Mouse (Mus musculus) kidney, adult 2 months (tissue): Measurements from ENCODE around the gene Hbq1a. TPM values are rescaled to one million over a fixed set of nuclear protein-coding genes. Genes with fewer than 3 reads are reported as not detected.
A peak's percentile ranks its signal among the peaks of the same experiment; 100 is the strongest.
"Not testable (repeated sequence)": the region's sequence is repeated elsewhere in the genome, so short reads cannot be mapped to it uniquely, and the experiment has no call there.

ENCODE experiments used
- DNase-seq: peaks from one replicate; pipeline ENCODE4 v3.0.0; 2021
- H3K27ac ChIP-seq: fragments of 200-500 bp; 2 replicates; pipeline ENCODE4 v1.5.1; 2012; ENCODE audit warnings: low read depth, low read length, control low read depth, inconsistent platforms; ENCODE audit not compliant: insufficient read depth
- H3K27me3 ChIP-seq: fragments of 200-500 bp; replicated peaks from 2 replicates; pipeline ENCODE4 v1.6.1; 2012; ENCODE audit warnings: mild to moderate bottlenecking, moderate library complexity, low read length, inconsistent platforms; ENCODE audit not compliant: control insufficient read depth, insufficient read depth
- H3K36me3 ChIP-seq: fragments of 200-500 bp; 2 replicates; pipeline ENCODE4 v1.6.1; 2012; ENCODE audit warnings: mild to moderate bottlenecking, moderate library complexity, low read length, inconsistent platforms; ENCODE audit not compliant: control insufficient read depth, insufficient read depth
- H3K4me1 ChIP-seq: fragments of 200-500 bp; 2 replicates; pipeline ENCODE4 v1.6.1; 2011; ENCODE audit warnings: low read length; ENCODE audit not compliant: control insufficient read depth, insufficient read depth
- H3K4me3 ChIP-seq: fragments of 200-500 bp; 2 replicates; pipeline ENCODE4 v1.5.1; 2011; ENCODE audit warnings: mild to moderate bottlenecking, low read depth, low read length, control low read depth; ENCODE audit not compliant: insufficient read depth
- CTCF ChIP-seq: fragments of 200-500 bp; conservative IDR thresholded peaks from 2 replicates; pipeline ENCODE4 v1.5.1; 2011; ENCODE audit warnings: low read depth, mild to moderate bottlenecking, control low read depth, low read length, moderate library complexity, mixed read lengths; ENCODE audit not compliant: insufficient read depth, insufficient read length
- POLR2A ChIP-seq: fragments of 200-500 bp; IDR thresholded peaks from one replicate; pipeline ENCODE4 v1.6.1; 2011; ENCODE audit warnings: low read depth, low read length, control low read depth
- WGBS: fragments of 180-500 bp; shearing (Covaris S2); methylation state at CpG from one replicate; pipeline ENCODE4 v1.1.7; 2018; 5-methylcytosine and 5-hydroxymethylcytosine counted together
- polyA plus RNA-seq: library from polyadenylated mRNA; depleted of rRNA; stranded (reverse); fragments of >200 nt; gene quantifications from 2 replicates; pipeline ENCODE4 v1.2.3, GENCODE M21; 2012; rRNA removed

Gene Hbq1a
- polyA plus RNA-seq, result 0.18 and 0.45 TPM in 2 replicates

GRCm38 (mm10) chr11:32299865-32300264 lies at the start of gene Hbq1a:
TSS of gene Hbq1a (plus strand) at chr11:32300069.
- H3K27me3 ChIP-seq, H3K27ac ChIP-seq, H3K4me1 ChIP-seq, H3K4me3 ChIP-seq, H3K36me3 ChIP-seq: not testable (repeated sequence)
- peak; percentile 58 for DNase-seq
- WGBS, result 5% methylated on average over 16 of the region's 16 CpGs
- peak; percentile 47 for TF ChIP-seq CTCF

- TF ChIP-seq POLR2A (no peak), CTCF (no peak)
- Histone ChIP-seq H3K4me1 (no peaks in the 10 kb centered on the region), H3K4me3 (no peak overlapping the region), H3K36me3 (peaks cover 1% of the 10 kb centered on the region), H3K27me3 (no peaks in the 10 kb centered on the region), H3K27ac (no peak overlapping the region)
- no peak for DNase-seq
- 88% methylated on average over 8 of the region's 8 CpGs for WGBS
Observed at GRCm38 (mm10) chr11:32250880-32251763, 48.7 kb upstream of the Hbq1a start.

- no peak overlapping the region for H3K27ac ChIP-seq
- H3K4me3 ChIP-seq, result no peak overlapping the region
- WGBS, result 100% methylated on average over 1 of the region's 1 CpGs
- no peak for DNase-seq
- peaks cover 1% of the 10 kb centered on the region for H3K36me3 ChIP-seq
- H3K27me3 ChIP-seq, result no peaks in the 10 kb centered on the region
- TF ChIP-seq POLR2A, result no peak
- TF ChIP-seq CTCF, result no peak
- no peaks in the 10 kb centered on the region for H3K4me1 ChIP-seq
Observed at GRCm38 (mm10) chr11:32253121-32253520, 46.7 kb upstream of the Hbq1a start.

DNA sequence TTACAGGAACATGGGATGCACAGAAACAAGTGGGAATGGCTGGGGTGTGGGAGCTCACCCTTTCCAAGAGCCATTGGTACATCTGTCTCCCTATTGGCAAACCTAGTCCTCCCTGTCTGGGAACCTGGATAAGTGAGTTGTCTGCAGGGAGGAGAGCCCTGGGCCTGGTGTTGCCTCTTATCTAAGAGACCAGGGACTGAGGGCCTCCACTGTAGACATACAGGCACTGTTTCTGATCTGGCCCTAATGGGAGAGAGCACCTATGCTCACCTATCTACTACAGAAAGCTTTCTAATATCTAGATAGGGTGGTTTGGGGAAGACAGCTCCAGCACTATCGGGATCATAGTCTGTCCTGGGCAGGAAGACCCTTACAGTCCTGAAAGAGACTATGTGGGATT lies 43.7 kb upstream of the Hbq1a start:
- 100% methylated on average over 1 of the region's 1 CpGs for WGBS
- no peak for TF ChIP-seq POLR2A
- TF ChIP-seq CTCF, result no peak

DNA sequence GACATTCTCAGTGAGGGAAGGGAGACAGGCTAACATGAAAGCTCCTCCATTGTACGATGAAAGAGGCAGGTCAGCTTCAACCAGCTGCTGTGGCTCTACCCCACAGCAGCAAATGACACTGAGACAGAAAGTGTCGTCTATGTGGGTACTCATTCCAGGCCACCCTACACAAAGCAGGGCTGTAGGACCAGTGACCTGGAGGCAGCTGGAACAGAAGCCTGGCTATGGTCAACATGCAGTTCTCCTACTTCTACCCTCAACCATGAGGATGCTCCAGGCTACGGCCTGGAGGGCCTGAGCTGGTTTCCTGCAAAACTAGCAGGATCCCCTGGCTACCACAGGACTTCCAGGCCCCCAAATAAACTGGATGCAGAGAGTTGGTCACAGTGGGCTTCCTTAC lies 43.3 kb upstream of the Hbq1a start:
- no peak for DNase-seq
- Histone ChIP-seq H3K27me3 (no peaks in the 10 kb centered on the region), H3K4me1 (no peaks in the 10 kb centered on the region), H3K4me3 (no peak overlapping the region), H3K27ac (no peak overlapping the region), H3K36me3 (peaks cover under 1% of the 10 kb centered on the region; the same call in 1 of the 2 replicates)
- WGBS, result 89% methylated on average over 3 of the region's 3 CpGs
- TF ChIP-seq CTCF, result no peak
- TF ChIP-seq POLR2A, result no peak

More for the DNA sequence above, 43.7 kb upstream of the Hbq1a start:
- no peaks in the 10 kb centered on the region for H3K4me1 ChIP-seq
- no peaks in the 10 kb centered on the region; the same call in 1 of the 2 replicates for H3K36me3 ChIP-seq
- no peak overlapping the region for H3K27ac ChIP-seq
- no peak overlapping the region for H3K4me3 ChIP-seq
- no peak for DNase-seq
- H3K27me3 ChIP-seq, result no peaks in the 10 kb centered on the region

DNA sequence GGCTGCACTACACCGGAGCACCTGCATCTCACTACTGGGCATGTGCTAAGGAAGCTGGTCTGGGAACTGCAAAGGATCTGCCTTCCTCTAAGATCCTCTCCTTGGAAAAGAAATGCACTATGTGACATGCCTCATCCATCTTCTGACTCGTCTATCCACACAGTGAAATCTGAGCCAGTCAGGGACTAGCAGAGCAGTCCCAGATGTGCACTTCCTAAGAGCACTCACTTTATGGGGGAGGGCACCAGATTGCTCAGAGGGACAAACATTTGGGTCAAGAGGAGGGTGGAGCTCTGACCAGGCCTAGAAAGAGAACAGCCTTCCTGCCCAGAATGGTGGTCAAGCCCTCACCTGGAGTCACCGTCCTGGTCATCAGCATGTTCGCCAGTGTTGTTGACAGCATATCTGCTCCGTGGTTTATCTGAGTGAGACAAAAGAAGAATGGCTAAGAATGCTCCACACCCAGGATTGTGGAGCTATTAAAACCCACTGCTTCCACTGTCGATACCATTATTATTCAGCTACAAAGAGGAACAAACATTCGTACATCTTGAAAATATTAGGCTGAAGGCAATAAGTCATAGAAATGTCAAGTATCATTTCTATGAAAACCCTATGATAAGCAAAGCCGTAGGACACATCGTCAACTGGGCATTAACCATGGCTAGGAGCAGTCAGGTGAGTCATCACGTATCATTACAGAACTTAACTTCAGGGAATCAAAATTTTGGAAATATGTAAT lies 37.0 kb upstream of the Hbq1a start:
- Histone ChIP-seq H3K27ac (no peak overlapping the region), H3K36me3 (peaks cover 2% of the 10 kb centered on the region; the same call in 1 of the 2 replicates), H3K4me1 (peaks cover under 1% of the 10 kb centered on the region; the same call in 1 of the 2 replicates), H3K4me3 (no peak overlapping the region), H3K27me3 (no peaks in the 10 kb centered on the region)
- 75% methylated on average over 10 of the region's 10 CpGs for WGBS
- no peak for DNase-seq
- TF ChIP-seq CTCF (no peak), POLR2A (no peak)
